Mouse (Mus musculus): ENCODE data around the gene Rassf7. TPM values are rescaled to one million over a fixed set of nuclear protein-coding genes. Genes with fewer than 3 reads are reported as not detected.
A peak's percentile ranks its signal among the peaks of the same experiment; 100 is the strongest.

Rassf7 gene
- 143 and 153 TPM in 2 replicates for polyA plus RNA-seq (2012; rRNA removed)

DNA sequence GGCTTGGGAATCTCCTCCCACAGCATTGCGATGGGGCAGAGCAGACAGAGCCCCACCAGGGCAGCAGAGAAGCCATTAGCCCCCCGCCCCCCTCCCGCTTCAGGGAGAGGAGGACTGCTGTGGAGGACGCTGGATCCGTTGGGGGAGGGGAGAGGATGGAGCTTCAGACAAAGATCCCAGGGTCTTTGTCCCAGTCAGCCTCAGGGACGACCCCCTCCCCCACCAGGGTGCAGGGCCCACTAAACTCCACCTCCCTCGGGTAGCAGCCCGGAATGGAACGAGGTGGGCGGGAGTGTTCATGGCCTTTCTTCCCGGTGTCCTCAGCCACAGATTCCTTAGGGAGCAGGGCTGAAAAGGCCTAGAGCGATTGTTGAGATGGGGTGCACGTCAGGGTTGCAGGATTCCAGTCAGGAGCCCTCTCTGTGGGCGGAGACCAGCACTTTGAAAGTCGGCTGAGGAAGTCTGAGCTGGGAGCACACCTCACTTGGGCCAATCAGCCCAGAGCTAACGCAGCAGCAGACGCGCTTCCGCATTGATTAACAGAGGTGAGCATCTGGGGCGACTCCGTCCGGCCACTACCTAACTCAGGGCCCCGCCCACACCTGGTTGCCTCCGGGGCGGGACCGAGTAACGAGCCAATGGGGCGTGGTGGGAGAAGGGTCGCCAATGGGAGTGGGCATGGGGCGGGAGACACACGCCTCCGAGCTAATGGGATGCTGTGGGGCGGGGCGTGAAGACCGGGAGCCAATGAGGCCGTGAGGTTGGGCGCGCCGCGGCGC, at the start of gene Rassf7:
Rassf7 (plus strand) TSS at position 760 of the 779 bp plus-strand sequence.
- WGBS, result 2% methylated on average over 41 of the region's 41 CpGs
- DNase-seq (ENCODE audit: low read depth, low spot score), result peak; percentile 95

GRCm38 (mm10) chr7:141167901-141168517, 47.7 kb upstream of the Rassf7 start:
- 0% methylated on average over 7 of the region's 7 CpGs for WGBS
- no peak for DNase-seq (ENCODE audit: low read depth, low spot score)

DNA sequence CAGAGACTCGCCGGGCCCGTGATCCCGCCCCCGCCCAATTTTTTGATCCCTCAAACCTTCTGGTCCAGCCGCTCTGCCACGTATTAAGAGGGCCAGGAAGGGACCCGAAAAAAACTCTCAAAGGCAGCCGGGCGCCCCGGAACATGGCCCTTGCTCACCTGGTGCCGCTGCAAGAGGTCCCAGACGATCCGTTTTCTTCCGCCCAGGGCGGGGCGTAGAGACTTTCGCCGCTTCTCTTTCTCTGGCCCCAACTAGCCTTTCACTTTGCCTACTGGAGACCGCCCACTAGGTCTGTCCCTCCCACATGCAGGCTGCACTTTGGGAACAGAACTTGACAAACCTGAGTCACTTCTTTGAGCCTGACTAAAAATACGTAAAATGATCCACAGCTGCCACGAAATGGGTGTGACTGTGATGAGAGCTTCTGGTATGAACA, 47.1 kb upstream of the Rassf7 start:
- DNase-seq (ENCODE audit: low read depth, low spot score), result peak; percentile 93
- WGBS, result 1% methylated on average over 22 of the region's 22 CpGs

DNA sequence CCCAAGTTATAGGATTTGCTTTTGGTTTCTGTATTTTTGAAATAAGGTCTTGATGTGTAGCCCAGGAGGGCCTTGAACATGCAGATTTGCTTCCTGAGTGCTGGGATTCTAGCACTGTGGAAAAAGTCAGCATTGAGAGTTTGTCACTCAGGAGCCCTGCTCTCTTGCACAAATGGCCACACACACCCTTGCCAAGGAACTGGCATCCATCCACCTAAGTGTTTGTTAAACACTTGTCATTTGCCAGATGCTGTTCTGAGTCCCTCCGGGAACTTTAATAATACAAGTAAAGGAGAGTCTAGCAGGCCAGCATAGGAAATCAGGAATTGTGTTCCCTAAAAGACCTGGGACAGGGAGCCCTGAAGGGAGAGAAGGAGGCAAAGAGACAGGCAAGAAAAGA, 46.4 kb upstream of the Rassf7 start:
- 3% methylated on average over 1 of the region's 1 CpGs for WGBS
- DNase-seq (ENCODE audit: low read depth, low spot score), result no peak

- DNase-seq (ENCODE audit: low read depth, low spot score), result no peak
These were observed 45.8 kb upstream of the Rassf7 start for GRCm38 (mm10) chr7:141169866-141170265.

- DNase-seq (ENCODE audit: low read depth, low spot score), result peak; percentile 72
- WGBS, result under 1% methylated on average over 55 of the region's 55 CpGs
These were observed 43.3 kb upstream of the Rassf7 start, which contains the start of gene Rnh1 for GRCm38 (mm10) chr7:141172116-141173006. TSS of gene Rnh1 (minus strand) at chr7:141172857.

DNA sequence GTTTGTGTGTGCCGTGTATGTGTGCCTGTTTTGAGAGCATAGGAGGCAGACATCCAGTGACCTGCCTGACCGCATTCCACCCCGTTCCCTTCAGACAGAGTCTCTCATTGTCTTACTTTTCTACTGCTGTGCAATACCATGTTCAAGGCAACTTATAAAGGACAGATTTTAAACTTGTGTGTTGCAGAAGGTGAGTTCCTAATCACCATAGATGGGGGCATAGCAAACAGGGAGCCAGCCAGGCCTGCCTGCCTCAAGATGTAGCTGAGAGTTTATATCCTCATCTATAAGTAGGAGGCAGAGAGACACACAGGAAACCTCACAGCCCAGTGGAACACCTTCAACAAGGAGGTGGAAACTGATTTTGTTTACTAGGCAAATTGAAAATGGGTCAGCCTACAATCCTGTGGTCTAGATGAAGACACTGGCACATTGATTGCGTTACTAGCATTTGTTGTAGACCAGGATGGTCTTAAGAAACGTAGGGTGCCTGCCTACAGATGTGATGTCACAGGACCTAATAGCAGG, 42.3 kb upstream of the Rassf7 start:
- no peak for DNase-seq (ENCODE audit: low read depth, low spot score)
- 61% methylated on average over 5 of the region's 5 CpGs for WGBS

DNA sequence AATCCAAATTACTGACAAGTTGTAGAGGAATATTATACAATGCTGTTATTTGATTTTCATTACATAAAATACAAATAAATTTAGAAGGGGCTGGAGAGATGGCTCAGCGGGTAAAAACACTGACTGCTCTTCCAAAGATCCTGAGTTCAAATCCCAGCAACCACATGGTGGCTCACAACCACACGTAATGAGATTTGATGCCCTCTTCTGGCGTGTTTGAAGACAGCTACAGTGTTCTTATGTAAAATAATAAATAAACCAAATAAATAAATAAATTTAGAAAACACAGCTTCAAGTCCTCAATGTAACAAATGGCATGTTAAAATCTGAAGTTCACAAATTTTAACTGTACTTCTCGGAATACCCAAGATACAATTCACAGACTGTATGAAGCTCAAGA, 40.6 kb upstream of the Rassf7 start:
- WGBS, result 84% methylated on average over 4 of the region's 4 CpGs
- no peak for DNase-seq (ENCODE audit: low read depth, low spot score)

DNA sequence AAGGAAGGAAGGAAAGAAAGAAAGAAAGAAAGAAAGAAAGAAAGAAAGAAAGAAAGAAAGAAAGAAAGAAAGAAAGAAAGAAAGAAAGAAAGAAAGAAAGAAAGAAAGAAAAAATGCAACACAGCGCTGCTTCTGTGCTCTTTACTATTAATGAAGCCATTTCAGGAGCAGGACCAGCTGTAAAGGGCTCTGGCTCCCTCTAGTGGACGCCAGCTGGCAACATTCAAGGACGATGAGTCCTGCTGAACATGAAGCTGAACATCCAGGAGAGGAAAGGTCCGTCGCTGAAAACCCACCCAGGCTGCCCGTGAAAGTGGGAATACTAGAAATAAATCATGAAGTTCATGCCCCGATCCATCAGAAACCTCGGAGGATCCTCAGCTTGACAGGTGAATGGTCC, 39.5 kb upstream of the Rassf7 start:
- peak; percentile 81 for DNase-seq (ENCODE audit: low read depth, low spot score)
- 2% methylated on average over 8 of the region's 8 CpGs for WGBS

GRCm38 (mm10) chr7:141188194-141188593, 27.5 kb upstream of the Rassf7 start:
- 74% methylated on average over 3 of the region's 3 CpGs for WGBS

GRCm38 (mm10) chr7:141188733-141189132, 26.9 kb upstream of the Rassf7 start:
- 83% methylated on average over 3 of the region's 3 CpGs for WGBS
- DNase-seq (ENCODE audit: low read depth, low spot score), result no peak

More at GRCm38 (mm10) chr7:141188194-141188593, 27.5 kb upstream of the Rassf7 start:
- no peak for DNase-seq (ENCODE audit: low read depth, low spot score)

GRCm38 (mm10) chr7:141190220-141190619, 25.4 kb upstream of the Rassf7 start:
- 84% methylated on average over 3 of the region's 3 CpGs for WGBS
- no peak for DNase-seq (ENCODE audit: low read depth, low spot score)

DNA sequence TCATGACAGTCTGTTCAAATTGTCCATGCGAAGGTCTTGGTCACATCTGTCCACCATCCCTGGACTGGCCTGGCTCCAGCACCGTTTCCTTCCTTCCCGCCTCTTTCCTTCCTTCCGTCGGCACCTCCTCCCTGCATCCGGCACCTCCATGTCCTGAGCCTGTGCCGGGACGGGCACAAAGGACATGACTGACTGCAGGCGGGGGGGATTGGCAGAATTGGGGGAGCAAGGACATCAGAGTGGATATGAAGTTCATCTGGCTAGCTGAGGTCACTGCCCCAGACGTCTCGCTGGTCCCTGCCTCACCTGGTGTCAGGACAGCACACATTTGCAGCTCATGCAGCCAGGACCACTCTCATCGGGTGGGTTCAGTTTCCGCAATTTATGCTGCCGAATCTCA, 24.6 kb upstream of the Rassf7 start:
- WGBS, result 87% methylated on average over 14 of the region's 14 CpGs
- no peak for DNase-seq (ENCODE audit: low read depth, low spot score)

DNA sequence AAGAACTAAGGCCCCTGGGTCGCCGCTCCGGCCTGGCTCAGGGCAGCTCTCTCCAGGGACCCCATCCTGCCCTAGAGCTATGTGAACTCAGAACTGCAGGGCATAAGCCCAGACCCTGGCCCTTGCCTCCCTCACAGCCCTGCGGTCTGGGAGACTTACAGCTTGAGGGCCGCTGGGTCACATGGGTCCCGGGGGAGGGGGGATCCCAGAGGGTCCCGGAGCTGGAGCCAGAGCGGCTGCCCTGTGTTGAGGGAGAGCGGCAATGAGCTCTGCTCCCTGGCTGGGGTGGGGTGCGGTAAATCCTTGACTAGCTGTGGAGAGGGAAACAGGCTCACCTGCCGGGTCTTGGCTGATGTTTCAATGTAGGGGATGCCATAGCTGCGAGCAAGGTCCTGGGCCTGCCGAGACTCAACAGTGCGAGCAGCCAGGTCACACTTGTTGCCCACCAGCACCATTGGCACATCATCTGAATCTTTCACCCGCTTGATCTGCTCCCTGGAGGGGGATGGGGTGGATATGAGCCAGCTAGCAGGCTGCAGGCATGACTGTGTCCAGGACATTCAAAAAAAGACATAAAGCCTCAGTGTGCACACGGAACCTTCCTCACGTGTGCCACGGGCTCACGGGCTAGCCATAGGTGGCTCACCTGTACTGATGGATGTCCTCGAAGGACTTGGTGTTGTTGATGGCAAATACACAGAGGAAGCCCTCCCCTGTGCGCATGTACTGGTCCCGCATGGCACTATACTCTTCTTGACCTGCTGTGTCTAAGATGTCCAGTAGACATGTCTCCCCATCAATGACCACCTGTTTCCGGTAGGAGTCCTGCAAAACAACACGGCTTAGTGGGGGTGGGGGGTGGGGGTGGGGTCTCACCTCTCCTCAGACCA, 23.6 kb upstream of the Rassf7 start:
- 93% methylated on average over 24 of the region's 24 CpGs for WGBS
- no peak for DNase-seq (ENCODE audit: low read depth, low spot score)

- whole genome bisulfite sequencing, result 23% methylated on average over 12 of the region's 12 CpGs
- no peak for DNase-seq (ENCODE audit: low read depth, low spot score)
These were observed 22.8 kb upstream of the Rassf7 start for GRCm38 (mm10) chr7:141192776-141193347.

GRCm38 (mm10) chr7:141193348-141193856, 22.3 kb upstream of the Rassf7 start:
- 1% methylated on average over 23 of the region's 43 CpGs for WGBS
- DNase-seq (ENCODE audit: low read depth, low spot score), result no peak

DNA sequence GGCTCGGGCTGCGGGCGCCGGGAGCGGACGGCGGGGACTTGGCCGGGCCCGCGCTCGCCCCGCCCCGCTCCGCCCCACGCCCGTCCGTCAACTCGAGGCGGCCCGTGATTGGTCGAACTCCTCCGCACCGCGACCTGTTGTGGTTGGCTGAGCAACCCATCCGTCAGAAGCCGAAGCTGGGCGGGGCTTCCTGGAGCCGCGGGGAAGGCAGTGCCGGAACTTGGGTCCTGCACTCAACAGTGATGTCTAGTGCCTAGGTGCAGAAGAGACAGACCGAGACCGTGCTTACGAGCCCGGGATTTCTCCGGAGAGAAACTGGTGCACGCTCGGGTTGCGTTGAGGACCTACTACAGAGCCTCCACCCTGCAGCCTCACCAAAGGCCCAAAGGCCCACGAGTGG, 21.7 kb upstream of the Rassf7 start, which contains the start of the genes Hras and Lrrc56:
Hras (minus strand) TSS at position 58 of the 400 bp plus-strand sequence.
Lrrc56 (plus strand) TSS at position 210 of the 400 bp plus-strand sequence.
- under 1% methylated on average over 32 of the region's 39 CpGs for WGBS
- DNase-seq (ENCODE audit: low read depth, low spot score), result peak; percentile 88

- no peak for DNase-seq (ENCODE audit: low read depth, low spot score)
- under 1% methylated on average over 23 of the region's 23 CpGs for WGBS
These were observed 21.3 kb upstream of the Rassf7 start for GRCm38 (mm10) chr7:141194409-141194808.

Data from large intestine, adult 2 months (tissue).